Mouse (Mus musculus): ENCODE data around the gene Skida1. TPM values are rescaled to one million over a fixed set of nuclear protein-coding genes. Genes with fewer than 3 reads are reported as not detected.
A peak's percentile ranks its signal among the peaks of the same experiment; 100 is the strongest.
"Not testable (repeated sequence)": the region's sequence is repeated elsewhere in the genome, so short reads cannot be mapped to it uniquely, and the experiment has no call there.

Gene Skida1
- 9.8 and 13.4 TPM in 2 replicates for polyA plus RNA-seq (2015; fragmentation: Nextera tagmentation; extraction: Ambion mirVana)

- Histone ChIP-seq H3K36me3 (ENCODE audit: control insufficient read depth, insufficient read depth) (no peaks in the 10 kb centered on the region), H3K27me3 (replicated peaks; ENCODE audit: control insufficient read depth, insufficient read depth, low read length) (no peaks in the 10 kb centered on the region), H3K4me3 (replicated peaks; ENCODE audit: low read length) (peak within 1 kb of the TSS; percentile 73), H3K4me2 (ENCODE audit: low read length) (peak within 1 kb of the TSS; percentile 86), H3K4me1 (replicated peaks; ENCODE audit: control insufficient read depth, insufficient read depth, low read length) (peaks cover 28% of the 10 kb centered on the region), H3K9ac (replicated peaks; ENCODE audit: low read depth, low read length) (peak within 1 kb of the TSS; percentile 99), H3K27ac (ENCODE audit: low read length) (peak within 1 kb of the TSS; percentile 99), H3K9me3 (ENCODE audit: control insufficient read depth, low read length) (no peaks in the 10 kb centered on the region)
- ATAC-seq: peak; percentile 46
- under 1% methylated on average over 17 of the region's 17 CpGs for WGBS
Observed at GRCm38 (mm10) chr2:18048453-18049075, at the start of gene Skida1. TSS of gene Skida1 (minus strand) at chr2:18049051.

DNA sequence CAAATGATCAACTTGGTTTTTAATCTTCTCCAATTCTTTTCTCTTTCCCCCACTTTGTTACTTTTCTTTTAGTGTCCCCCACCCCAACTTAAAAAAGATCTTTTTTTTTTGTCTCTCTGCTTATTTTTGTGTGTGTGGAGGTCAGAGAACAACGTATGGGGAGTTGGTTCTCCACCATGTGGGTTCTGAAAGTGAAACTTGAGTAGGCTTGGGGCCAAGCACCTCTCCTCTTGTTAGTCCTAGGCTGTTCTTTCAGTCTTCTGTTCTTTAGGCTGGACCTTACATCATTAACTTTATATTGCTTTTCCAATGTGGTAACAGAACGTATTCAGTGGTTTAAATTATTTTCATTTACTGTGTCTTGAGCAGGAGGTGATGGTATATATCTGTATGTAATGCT is 47.0 kb upstream of the Skida1 start:
- no peak overlapping the region for H3K9ac ChIP-seq (replicated peaks; ENCODE audit: low read depth, low read length)
- no peak overlapping the region for H3K4me3 ChIP-seq (replicated peaks; ENCODE audit: low read length)
- WGBS: 58% methylated on average over 2 of the region's 2 CpGs
- H3K4me1 ChIP-seq (replicated peaks; ENCODE audit: control insufficient read depth, insufficient read depth, low read length): no peaks in the 10 kb centered on the region
- no peak for ATAC-seq
- no peak overlapping the region for H3K27ac ChIP-seq (ENCODE audit: low read length)
- no peaks in the 10 kb centered on the region for H3K9me3 ChIP-seq (ENCODE audit: control insufficient read depth, low read length)
- peaks cover 16% of the 10 kb centered on the region for H3K36me3 ChIP-seq (ENCODE audit: control insufficient read depth, insufficient read depth)
- H3K27me3 ChIP-seq (replicated peaks; ENCODE audit: control insufficient read depth, insufficient read depth, low read length): no peaks in the 10 kb centered on the region
- no peak overlapping the region for H3K4me2 ChIP-seq (ENCODE audit: low read length)

DNA sequence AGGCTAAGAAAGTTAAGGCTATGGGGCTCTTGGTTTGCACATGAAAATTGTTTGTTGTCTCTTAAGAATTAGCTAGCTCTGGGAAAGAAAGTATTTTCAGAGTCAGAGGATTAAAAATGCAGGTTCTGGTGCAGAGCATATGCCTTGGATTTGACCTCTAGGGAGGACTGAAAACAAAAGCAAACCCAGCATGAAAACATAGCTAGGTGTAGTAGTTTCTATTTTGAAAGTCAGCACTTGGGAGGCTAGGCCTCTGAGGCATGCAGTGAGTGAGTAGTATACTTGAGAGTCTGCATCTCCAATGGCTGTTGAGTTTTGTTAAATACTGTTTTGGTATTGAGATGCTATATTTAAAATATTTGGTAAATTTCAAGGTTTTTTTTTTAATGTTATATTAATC is 45.5 kb upstream of the Skida1 start:
- H3K4me3 ChIP-seq (replicated peaks; ENCODE audit: low read length): no peak overlapping the region
- ATAC-seq: no peak
- H3K4me1 ChIP-seq (replicated peaks; ENCODE audit: control insufficient read depth, insufficient read depth, low read length): no peaks in the 10 kb centered on the region
- H3K27me3 ChIP-seq (replicated peaks; ENCODE audit: control insufficient read depth, insufficient read depth, low read length): no peaks in the 10 kb centered on the region
- H3K9me3 ChIP-seq (ENCODE audit: control insufficient read depth, low read length): no peaks in the 10 kb centered on the region
- no peak overlapping the region for H3K4me2 ChIP-seq (ENCODE audit: low read length)
- peaks cover 11% of the 10 kb centered on the region for H3K36me3 ChIP-seq (ENCODE audit: control insufficient read depth, insufficient read depth)
- H3K9ac ChIP-seq (replicated peaks; ENCODE audit: low read depth, low read length): no peak overlapping the region
- H3K27ac ChIP-seq (ENCODE audit: low read length): no peak overlapping the region

- Histone ChIP-seq H3K9ac (replicated peaks; ENCODE audit: low read depth, low read length) (no peak overlapping the region), H3K4me1 (replicated peaks; ENCODE audit: control insufficient read depth, insufficient read depth, low read length) (no peaks in the 10 kb centered on the region), H3K27ac (ENCODE audit: low read length) (no peak overlapping the region), H3K9me3 (ENCODE audit: control insufficient read depth, low read length) (no peaks in the 10 kb centered on the region), H3K27me3 (replicated peaks; ENCODE audit: control insufficient read depth, insufficient read depth, low read length) (no peaks in the 10 kb centered on the region), H3K4me3 (replicated peaks; ENCODE audit: low read length) (no peak overlapping the region), H3K4me2 (ENCODE audit: low read length) (no peak overlapping the region), H3K36me3 (ENCODE audit: control insufficient read depth, insufficient read depth) (peaks cover 13% of the 10 kb centered on the region)
- 90% methylated on average over 1 of the region's 1 CpGs for WGBS
- no peak for ATAC-seq
Observed at GRCm38 (mm10) chr2:18093858-18094257, 45.0 kb upstream of the Skida1 start.

DNA sequence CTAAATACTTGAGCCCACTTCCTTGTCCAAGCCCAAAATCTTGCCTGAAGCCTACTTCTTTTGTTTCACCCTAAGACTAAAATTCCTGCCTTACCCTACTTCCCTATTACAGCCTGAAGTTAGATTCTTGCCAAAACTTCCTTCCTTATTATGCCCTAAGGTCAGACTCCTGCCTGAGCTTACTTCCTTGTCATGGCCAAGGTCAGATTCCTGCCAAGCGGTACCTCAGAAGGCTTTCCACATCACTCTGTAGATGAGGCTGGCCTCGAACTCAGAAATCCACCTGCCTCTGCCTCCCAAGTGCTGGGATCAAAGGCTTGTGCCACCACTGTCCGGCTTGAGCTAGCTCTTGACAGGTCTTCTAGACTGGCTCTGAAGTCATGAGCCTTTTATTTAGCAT is 38.8 kb upstream of the Skida1 start:
- not testable (repeated sequence) for H3K9me3 ChIP-seq (ENCODE audit: control insufficient read depth, low read length); H3K4me2 ChIP-seq (ENCODE audit: low read length); H3K27ac ChIP-seq (ENCODE audit: low read length); H3K27me3 ChIP-seq (replicated peaks; ENCODE audit: control insufficient read depth, insufficient read depth, low read length); H3K4me3 ChIP-seq (replicated peaks; ENCODE audit: low read length); ATAC-seq; H3K4me1 ChIP-seq (replicated peaks; ENCODE audit: control insufficient read depth, insufficient read depth, low read length); H3K9ac ChIP-seq (replicated peaks; ENCODE audit: low read depth, low read length)
- H3K36me3 ChIP-seq (ENCODE audit: control insufficient read depth, insufficient read depth): peaks cover 18% of the 10 kb centered on the region
- WGBS: 92% methylated on average over 3 of the region's 3 CpGs

DNA sequence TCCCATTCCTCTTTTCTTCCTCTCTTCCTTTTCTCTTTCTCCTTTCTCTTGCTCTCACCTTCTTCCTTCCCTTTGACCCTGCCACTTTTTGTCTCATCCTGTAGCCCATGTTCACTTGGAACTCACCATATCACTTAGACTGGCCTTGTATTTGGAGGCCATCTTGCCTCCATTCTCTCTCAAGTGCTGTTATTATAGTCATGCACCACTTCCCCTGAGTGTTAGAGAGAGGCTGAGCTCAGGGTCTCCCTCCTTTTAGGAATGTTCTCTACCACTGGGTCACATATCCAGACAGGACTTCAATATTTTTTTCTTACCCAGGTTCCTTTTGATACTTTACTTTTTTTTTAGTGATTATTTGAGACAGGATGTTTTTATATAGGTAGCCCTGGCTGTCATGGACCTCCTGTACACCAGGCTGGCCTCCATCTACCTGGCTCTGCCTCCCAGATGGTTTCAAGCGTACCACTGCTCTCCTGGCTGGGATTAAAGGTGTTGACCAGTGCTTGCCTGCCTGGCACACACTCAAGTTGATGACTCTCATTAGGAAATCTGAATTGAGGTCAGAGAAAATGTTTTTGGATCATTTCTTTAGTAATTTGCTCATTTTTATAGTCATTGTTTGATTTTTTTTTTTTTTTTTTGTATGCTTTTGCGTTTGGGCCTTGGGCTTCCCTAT is 31.5 kb upstream of the Skida1 start:
- 84% methylated on average over 2 of the region's 2 CpGs for WGBS
- no peak for ATAC-seq

GRCm38 (mm10) chr2:18071947-18072346 is 23.1 kb upstream of the Skida1 start:
- Histone ChIP-seq H3K4me2 (ENCODE audit: low read length) (no peak overlapping the region), H3K9ac (replicated peaks; ENCODE audit: low read depth, low read length) (no peak overlapping the region), H3K4me3 (replicated peaks; ENCODE audit: low read length) (no peak overlapping the region), H3K36me3 (ENCODE audit: control insufficient read depth, insufficient read depth) (peaks cover 7% of the 10 kb centered on the region; the same call in 1 of the 2 replicates), H3K9me3 (ENCODE audit: control insufficient read depth, low read length) (no peaks in the 10 kb centered on the region), H3K4me1 (replicated peaks; ENCODE audit: control insufficient read depth, insufficient read depth, low read length) (no peaks in the 10 kb centered on the region), H3K27me3 (replicated peaks; ENCODE audit: control insufficient read depth, insufficient read depth, low read length) (no peaks in the 10 kb centered on the region), H3K27ac (ENCODE audit: low read length) (no peak overlapping the region)
- WGBS: 90% methylated on average over 2 of the region's 2 CpGs
- no peak for ATAC-seq

More for the DNA sequence above, 31.5 kb upstream of the Skida1 start:
- Histone ChIP-seq H3K27ac (ENCODE audit: low read length) (no peak overlapping the region), H3K9me3 (ENCODE audit: control insufficient read depth, low read length) (no peaks in the 10 kb centered on the region), H3K4me2 (ENCODE audit: low read length) (no peak overlapping the region), H3K9ac (replicated peaks; ENCODE audit: low read depth, low read length) (no peak overlapping the region), H3K27me3 (replicated peaks; ENCODE audit: control insufficient read depth, insufficient read depth, low read length) (no peaks in the 10 kb centered on the region), H3K4me3 (replicated peaks; ENCODE audit: low read length) (no peak overlapping the region), H3K4me1 (replicated peaks; ENCODE audit: control insufficient read depth, insufficient read depth, low read length) (no peaks in the 10 kb centered on the region; the same call in 1 of the 2 replicates), H3K36me3 (ENCODE audit: control insufficient read depth, insufficient read depth) (peaks cover 12% of the 10 kb centered on the region)

DNA sequence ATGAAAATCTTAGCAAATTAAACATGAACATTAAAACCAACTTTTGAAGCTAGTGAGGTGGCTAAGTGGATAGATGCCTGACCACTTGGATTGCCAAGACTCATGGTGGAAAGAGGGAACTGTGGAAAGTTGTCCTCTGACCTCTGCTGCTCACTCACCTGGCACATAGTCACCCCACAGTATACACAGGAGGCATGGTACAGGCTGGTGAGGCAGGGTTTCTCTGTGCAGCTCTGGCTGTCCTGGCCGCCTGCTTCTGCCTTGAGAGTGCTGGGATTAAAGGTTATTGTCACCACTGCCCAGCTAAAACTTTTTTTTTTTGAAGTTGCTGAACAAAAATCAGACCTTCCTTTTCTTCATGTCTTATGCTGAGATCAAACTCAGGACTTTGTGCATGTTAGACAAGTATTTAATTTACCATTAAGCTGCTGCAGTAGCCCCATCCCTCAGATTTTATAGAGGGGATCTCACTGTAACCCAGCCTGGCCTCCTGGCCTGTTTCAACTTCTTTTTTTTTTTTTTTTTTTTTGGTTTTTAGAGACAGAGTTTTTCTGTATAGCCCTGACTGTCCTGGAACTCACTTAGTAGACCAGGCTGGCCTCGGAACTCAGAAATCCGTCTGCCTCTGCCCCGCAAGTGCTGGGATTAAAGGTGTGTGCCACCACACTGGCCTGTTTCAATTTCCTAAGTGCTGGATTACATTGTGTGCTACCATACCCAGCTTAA is 19.4 kb upstream of the Skida1 start:
- H3K4me3 ChIP-seq (replicated peaks; ENCODE audit: low read length): no peak overlapping the region
- no peak overlapping the region for H3K27ac ChIP-seq (ENCODE audit: low read length)
- no peaks in the 10 kb centered on the region for H3K36me3 ChIP-seq (ENCODE audit: control insufficient read depth, insufficient read depth)
- WGBS: 83% methylated on average over 4 of the region's 4 CpGs
- ATAC-seq: no peak
- no peaks in the 10 kb centered on the region for H3K9me3 ChIP-seq (ENCODE audit: control insufficient read depth, low read length)
- peaks cover 12% of the 10 kb centered on the region for H3K4me1 ChIP-seq (replicated peaks; ENCODE audit: control insufficient read depth, insufficient read depth, low read length)
- H3K27me3 ChIP-seq (replicated peaks; ENCODE audit: control insufficient read depth, insufficient read depth, low read length): no peaks in the 10 kb centered on the region
- no peak overlapping the region for H3K9ac ChIP-seq (replicated peaks; ENCODE audit: low read depth, low read length)
- H3K4me2 ChIP-seq (ENCODE audit: low read length): no peak overlapping the region

GRCm38 (mm10) chr2:18066436-18066835 is 17.6 kb upstream of the Skida1 start:
- Histone ChIP-seq H3K4me1 (replicated peaks; ENCODE audit: control insufficient read depth, insufficient read depth, low read length) (peaks cover 12% of the 10 kb centered on the region), H3K9ac (replicated peaks; ENCODE audit: low read depth, low read length) (no peak overlapping the region), H3K36me3 (ENCODE audit: control insufficient read depth, insufficient read depth) (no peaks in the 10 kb centered on the region), H3K4me2 (ENCODE audit: low read length) (no peak overlapping the region), H3K27ac (ENCODE audit: low read length) (no peak overlapping the region), H3K27me3 (replicated peaks; ENCODE audit: control insufficient read depth, insufficient read depth, low read length) (no peaks in the 10 kb centered on the region), H3K4me3 (replicated peaks; ENCODE audit: low read length) (no peak overlapping the region), H3K9me3 (ENCODE audit: control insufficient read depth, low read length) (no peaks in the 10 kb centered on the region)
- ATAC-seq: no peak

Data from forebrain, embryonic 16.5 days (tissue).